Mouse (Mus musculus): Measurements from ENCODE around the gene Rab39.

DNA sequence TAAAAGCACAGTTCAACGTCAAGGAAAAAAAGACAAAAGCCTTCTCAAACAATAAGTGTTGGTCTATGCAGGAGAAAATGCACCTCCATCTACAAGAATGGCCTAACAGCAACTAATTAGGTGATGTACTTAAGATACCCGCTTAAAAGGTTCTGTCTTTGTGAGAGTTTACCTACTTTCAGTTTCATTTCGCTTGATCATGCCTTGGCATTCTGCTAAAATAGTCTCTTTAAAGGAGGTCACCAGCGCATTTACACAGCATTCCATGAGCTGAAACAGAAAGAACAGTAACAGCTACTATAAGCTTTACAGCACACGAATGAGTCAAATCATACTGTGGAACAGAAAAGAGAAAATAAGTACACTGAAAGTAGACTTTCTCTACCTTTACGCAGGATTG is 71.2 kb downstream of the Rab39 start:
- TF ChIP-seq CTCF (conservative IDR thresholded peaks at IDR 0.05; ENCODE audit: low read length) (no peak), POU5F1 (IDR thresholded peaks at IDR 0.05; ENCODE audit: borderline replicate concordance, low read length) (no peak), NANOG (IDR thresholded peaks at IDR 0.05; ENCODE audit: borderline replicate concordance, low read length) (no peak)
